Mouse (Mus musculus): ENCODE results near the gene Sirt2. TPM values are rescaled to one million over a fixed set of nuclear protein-coding genes. Genes with fewer than 3 reads are reported as not detected.
A peak's percentile ranks its signal among the peaks of the same experiment; 100 is the strongest.

The Sirt2 gene
- polyA plus RNA-seq (2015; fragmentation: Nextera tagmentation; extraction: Ambion mirVana), result 25.1 and 28.4 TPM in 2 replicates

DNA sequence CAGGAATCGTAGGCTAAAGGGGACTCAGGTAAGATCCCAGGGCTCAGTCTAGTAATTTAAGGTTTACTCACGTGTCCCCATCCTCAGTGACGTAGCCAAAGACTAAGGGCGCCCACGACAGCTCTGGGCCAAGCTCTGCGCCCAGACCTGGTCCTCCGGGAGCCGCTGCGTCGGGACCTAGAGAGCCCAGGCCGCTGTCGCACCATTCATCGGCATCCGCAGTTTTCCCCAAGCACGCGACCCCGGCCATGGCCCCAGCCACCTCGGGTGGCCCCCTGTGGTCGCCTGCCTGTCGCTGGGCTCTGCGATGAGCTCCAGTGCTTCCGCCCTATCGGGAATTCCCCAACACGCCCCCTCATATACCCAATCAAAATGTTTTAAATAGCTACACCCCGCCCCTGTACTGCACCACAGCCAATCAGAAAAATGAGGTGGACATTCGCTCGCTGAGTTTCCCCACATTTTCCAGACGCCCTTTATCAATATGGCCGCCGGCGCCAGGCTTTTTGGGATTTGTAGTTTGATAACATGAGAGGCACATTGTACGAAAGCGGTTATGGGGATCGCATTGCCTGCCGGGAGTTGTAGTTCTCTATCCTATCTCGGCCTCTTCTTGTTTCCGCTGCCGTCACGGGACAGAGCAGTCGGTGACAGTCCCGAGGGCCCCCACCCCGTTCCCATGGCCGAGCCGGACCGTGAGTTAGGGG is at the start of gene Sirt2:
Gene Sirt2, plus strand, starts transcription at position 563 of the 707 bp plus-strand sequence.
- Histone ChIP-seq H3K9ac (peak within 1 kb of the TSS; percentile 80), H3K27me3 (no peaks in the 10 kb centered on the region), H3K36me3 (peaks cover 20% of the 10 kb centered on the region), H3K4me2 (peak within 1 kb of the TSS; percentile 74), H3K4me1 (replicated peaks) (peaks cover 59% of the 10 kb centered on the region), H3K4me3 (replicated peaks) (peak within 1 kb of the TSS; percentile 78), H3K27ac (0 out of 2 replicates have a peak within 1 kb of the TSS, but pooled peaks have one; percentile 13), H3K9me3 (replicated peaks) (no peaks in the 10 kb centered on the region)
- ATAC-seq (ENCODE audit: low read depth), result peak; percentile 95
- WGBS (ENCODE audit: insufficient replicate concordance), result under 1% methylated on average over 45 of the region's 45 CpGs
- peak; percentile 98 for DNase-seq

DNA sequence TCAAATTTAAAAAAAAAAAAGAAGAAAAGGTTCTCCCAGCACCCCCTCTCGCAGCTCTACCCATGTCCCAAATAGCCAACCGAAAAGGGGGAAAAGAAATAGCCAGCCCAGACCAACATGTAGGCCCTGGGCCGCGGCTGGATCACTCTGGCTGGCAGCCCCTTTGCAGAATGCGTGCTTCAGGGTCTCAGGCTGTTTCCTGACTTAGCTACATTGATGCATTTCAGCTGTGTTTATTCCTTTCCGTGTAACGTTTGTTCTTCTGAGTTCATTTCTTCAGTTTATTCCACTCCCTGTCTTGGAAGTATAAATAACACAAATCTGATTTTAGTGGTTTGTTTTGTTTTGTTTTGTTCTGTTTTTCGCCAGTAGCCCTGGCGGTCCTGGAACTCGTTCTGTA is 48.8 kb upstream of the Sirt2 start:
- WGBS (ENCODE audit: insufficient replicate concordance), result 71% methylated on average over 10 of the region's 10 CpGs

DNA sequence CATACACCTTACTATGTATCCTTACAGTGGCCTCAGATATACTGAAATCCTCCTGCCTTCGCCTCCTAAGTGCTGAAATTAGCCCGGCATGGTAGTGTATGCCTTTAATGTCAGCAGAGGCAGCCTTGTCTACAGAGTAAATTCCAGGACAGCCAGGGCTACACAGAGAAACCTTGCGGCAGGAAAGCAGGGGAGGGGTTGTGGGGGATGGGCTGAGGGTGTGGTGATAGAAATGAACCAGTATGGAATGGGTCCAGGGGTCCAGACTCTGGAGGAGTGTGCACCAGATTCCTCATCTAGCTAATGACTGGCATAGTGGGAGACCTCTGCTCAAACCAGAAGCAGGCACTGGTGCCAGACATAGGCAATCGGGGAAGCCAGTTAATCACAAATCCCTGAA is 47.4 kb upstream of the Sirt2 start:
- DNase-seq (no peak), ATAC-seq (ENCODE audit: low read depth) (no peak)
- H3K9ac ChIP-seq, result no peak overlapping the region
- no peaks in the 10 kb centered on the region for H3K9me3 ChIP-seq (replicated peaks)
- H3K4me1 ChIP-seq (replicated peaks), result peaks cover 8% of the 10 kb centered on the region; the same call in 1 of the 2 replicates
- no peak overlapping the region for H3K4me3 ChIP-seq (replicated peaks)
- H3K4me2 ChIP-seq, result no peak overlapping the region
- H3K27me3 ChIP-seq, result peaks cover 13% of the 10 kb centered on the region; the same call in 1 of the 2 replicates
- no peak overlapping the region for H3K27ac ChIP-seq
- H3K36me3 ChIP-seq, result no peaks in the 10 kb centered on the region
- 49% methylated on average over 4 of the region's 4 CpGs for WGBS (ENCODE audit: insufficient replicate concordance)

More for the DNA sequence above, 48.8 kb upstream of the Sirt2 start:
- Histone ChIP-seq H3K27me3 (peaks cover 13% of the 10 kb centered on the region; the same call in 1 of the 2 replicates), H3K4me3 (replicated peaks) (no peak overlapping the region), H3K4me1 (replicated peaks) (peaks cover 8% of the 10 kb centered on the region; the same call in 1 of the 2 replicates), H3K4me2 (no peak overlapping the region), H3K9me3 (replicated peaks) (no peaks in the 10 kb centered on the region), H3K27ac (no peak overlapping the region), H3K9ac (no peak overlapping the region), H3K36me3 (no peaks in the 10 kb centered on the region)
- DNase-seq, result no peak
- no peak for ATAC-seq (ENCODE audit: low read depth)

DNA sequence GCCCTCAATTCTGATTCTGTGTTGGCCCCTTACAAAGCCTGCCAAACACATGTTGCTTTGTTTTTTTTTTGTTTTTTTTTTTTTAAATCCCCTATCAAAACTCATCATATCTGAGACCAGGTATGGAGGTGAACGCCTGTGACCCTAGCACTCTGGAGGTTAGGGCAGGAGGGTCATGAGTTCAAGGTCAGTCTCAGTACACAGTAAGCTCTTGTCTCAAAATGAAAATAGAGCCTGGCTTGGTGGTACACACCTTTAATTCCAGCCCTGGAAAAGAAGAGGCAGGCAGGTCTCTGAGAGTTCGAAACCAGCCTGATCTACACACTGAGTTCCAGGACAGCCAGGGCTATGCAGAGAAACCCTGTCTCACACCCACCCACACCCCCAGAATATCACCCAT is 46.9 kb upstream of the Sirt2 start:
- no peak overlapping the region for H3K4me3 ChIP-seq (replicated peaks)
- no peaks in the 10 kb centered on the region for H3K36me3 ChIP-seq
- no peak overlapping the region for H3K9ac ChIP-seq
- no peak overlapping the region for H3K4me2 ChIP-seq
- no peak overlapping the region for H3K27ac ChIP-seq
- H3K9me3 ChIP-seq (replicated peaks), result no peaks in the 10 kb centered on the region
- ATAC-seq (ENCODE audit: low read depth) (no peak), DNase-seq (no peak)
- peaks cover 13% of the 10 kb centered on the region; the same call in 1 of the 2 replicates for H3K27me3 ChIP-seq
- WGBS (ENCODE audit: insufficient replicate concordance), result 58% methylated on average over 2 of the region's 2 CpGs
- peaks cover 8% of the 10 kb centered on the region; the same call in 1 of the 2 replicates for H3K4me1 ChIP-seq (replicated peaks)

DNA sequence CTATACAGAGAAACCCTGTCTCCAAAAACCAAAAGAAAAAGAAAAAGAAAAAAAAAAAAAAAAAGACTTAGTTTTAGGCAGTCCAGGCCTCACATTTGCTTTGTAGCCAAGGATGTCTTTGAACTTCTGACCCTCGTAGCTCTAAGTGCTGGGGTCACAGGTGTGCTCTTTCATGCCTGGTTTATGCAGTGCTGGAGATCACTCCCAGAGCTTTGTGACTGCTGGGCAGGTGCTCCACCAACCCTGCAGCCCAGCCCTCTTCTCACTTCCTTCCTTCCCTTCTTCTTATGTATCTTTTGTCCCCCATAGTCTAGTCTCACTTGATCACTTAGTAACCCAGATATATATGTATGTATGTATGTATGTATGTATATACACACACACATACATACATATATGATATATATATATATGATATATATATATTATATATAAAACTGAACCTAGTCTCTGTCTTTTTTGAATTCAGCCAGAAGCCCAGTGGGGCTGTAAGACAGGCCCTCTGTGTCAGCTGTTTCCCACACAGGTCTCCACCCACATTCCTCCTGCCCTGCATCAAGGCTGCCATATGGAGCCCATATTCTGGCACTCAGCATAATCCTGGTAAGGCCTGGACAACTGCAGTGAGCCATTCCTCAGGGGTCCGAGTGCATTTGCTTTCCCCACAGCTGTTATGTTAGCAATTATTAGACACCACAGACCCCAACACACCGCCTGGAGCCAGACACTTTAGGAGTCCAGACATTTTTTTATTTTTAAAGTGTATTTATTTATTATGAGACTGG is 45.6 kb upstream of the Sirt2 start:
- Histone ChIP-seq H3K9me3 (replicated peaks) (no peaks in the 10 kb centered on the region), H3K4me3 (replicated peaks) (no peak overlapping the region), H3K4me2 (no peak overlapping the region), H3K27me3 (peaks cover 10% of the 10 kb centered on the region; the same call in 1 of the 2 replicates), H3K9ac (no peak overlapping the region), H3K36me3 (no peaks in the 10 kb centered on the region), H3K27ac (no peak overlapping the region), H3K4me1 (replicated peaks) (peaks cover 8% of the 10 kb centered on the region; the same call in 1 of the 2 replicates)
- no peak for DNase-seq
- WGBS (ENCODE audit: insufficient replicate concordance), result 63% methylated on average over 3 of the region's 3 CpGs
- no peak for ATAC-seq (ENCODE audit: low read depth)

DNA sequence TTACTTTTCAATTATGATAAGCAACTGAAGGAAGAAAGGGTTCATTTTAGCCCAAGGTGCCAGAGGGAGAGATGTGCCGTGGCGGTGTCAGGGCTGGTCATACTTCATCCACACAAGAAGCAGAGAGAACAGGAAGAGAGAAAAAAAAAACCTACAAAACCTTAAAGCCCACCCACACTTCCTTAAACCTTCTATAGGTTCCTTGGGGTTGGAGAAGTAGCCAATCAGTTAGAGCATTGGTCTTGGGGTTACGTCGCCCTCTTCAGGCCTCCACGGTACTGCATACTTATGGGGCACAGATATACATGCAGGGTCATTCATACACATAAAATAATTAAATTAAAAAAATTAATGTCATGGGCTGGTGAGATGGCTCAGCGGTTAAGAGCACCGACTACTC is 44.5 kb upstream of the Sirt2 start:
- H3K9ac ChIP-seq, result no peak overlapping the region
- no peak overlapping the region for H3K4me2 ChIP-seq
- H3K27ac ChIP-seq, result no peak overlapping the region
- H3K4me3 ChIP-seq (replicated peaks), result no peak overlapping the region
- DNase-seq (no peak), ATAC-seq (ENCODE audit: low read depth) (no peak)
- 80% methylated on average over 7 of the region's 7 CpGs for WGBS (ENCODE audit: insufficient replicate concordance)
- H3K27me3 ChIP-seq, result 0 out of 2 replicates have a peak, but pooled peaks cover 3% of the 10 kb centered on the region
- H3K36me3 ChIP-seq, result no peaks in the 10 kb centered on the region
- H3K4me1 ChIP-seq (replicated peaks), result 0 out of 2 replicates have a peak, but pooled peaks cover 4% of the 10 kb centered on the region
- H3K9me3 ChIP-seq (replicated peaks), result no peaks in the 10 kb centered on the region

DNA sequence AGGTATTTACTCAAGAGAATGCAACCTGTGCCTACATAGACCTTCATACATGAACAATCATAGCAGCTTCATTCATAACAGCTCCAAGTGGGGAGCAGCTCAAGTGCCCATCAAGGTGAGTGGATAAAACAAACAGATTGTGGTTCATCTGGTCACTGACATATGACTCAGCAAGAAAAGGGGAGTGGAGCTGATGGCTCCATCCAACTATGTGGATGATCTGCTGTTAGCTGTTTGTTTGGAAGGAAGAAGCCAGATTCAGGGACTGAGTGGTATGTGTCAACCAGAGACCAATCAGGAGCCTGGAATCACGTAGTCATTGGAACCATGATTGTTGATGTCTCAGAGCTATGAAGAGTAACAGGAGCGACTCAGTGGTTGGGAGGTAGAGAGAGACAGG is 41.9 kb upstream of the Sirt2 start:
- Histone ChIP-seq H3K4me1 (replicated peaks) (no peaks in the 10 kb centered on the region), H3K9me3 (replicated peaks) (no peaks in the 10 kb centered on the region), H3K4me3 (replicated peaks) (no peak overlapping the region), H3K4me2 (no peak overlapping the region), H3K36me3 (no peaks in the 10 kb centered on the region), H3K27me3 (no peaks in the 10 kb centered on the region), H3K9ac (no peak overlapping the region), H3K27ac (no peak overlapping the region)
- WGBS (ENCODE audit: insufficient replicate concordance), result 73% methylated on average over 2 of the region's 2 CpGs
- DNase-seq (no peak), ATAC-seq (ENCODE audit: low read depth) (no peak)

DNA sequence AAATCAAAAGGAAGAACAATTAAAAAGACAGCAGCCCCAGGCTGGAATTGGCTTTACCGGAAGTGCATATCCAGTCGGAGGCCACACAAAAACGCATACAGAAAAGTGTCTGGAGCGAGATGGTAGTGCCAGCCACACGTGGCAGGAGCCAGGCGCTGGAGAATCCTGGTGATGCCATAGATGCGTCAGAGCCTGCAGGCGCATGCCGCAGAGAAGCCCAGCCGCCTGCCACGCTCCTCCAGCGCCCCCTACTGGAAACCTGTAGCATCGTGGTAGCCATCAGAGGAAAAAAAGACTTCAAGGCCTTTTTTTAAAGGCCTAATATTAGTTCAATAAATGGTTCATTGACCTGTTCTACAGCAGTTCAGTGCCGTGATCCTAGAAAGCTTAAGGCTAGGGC is 39.9 kb upstream of the Sirt2 start:
- no peak overlapping the region for H3K4me2 ChIP-seq
- H3K9ac ChIP-seq, result no peak overlapping the region
- 9% methylated on average over 14 of the region's 14 CpGs for WGBS (ENCODE audit: insufficient replicate concordance)
- no peak overlapping the region for H3K27ac ChIP-seq
- peaks cover 1% of the 10 kb centered on the region for H3K27me3 ChIP-seq
- DNase-seq (peak; percentile 32), ATAC-seq (ENCODE audit: low read depth) (no peak)
- 0 out of 2 replicates have a peak, but pooled peaks cover 4% of the 10 kb centered on the region for H3K9me3 ChIP-seq (replicated peaks)
- H3K4me1 ChIP-seq (replicated peaks), result no peaks in the 10 kb centered on the region
- no peaks in the 10 kb centered on the region for H3K36me3 ChIP-seq
- no peak overlapping the region for H3K4me3 ChIP-seq (replicated peaks)

DNA sequence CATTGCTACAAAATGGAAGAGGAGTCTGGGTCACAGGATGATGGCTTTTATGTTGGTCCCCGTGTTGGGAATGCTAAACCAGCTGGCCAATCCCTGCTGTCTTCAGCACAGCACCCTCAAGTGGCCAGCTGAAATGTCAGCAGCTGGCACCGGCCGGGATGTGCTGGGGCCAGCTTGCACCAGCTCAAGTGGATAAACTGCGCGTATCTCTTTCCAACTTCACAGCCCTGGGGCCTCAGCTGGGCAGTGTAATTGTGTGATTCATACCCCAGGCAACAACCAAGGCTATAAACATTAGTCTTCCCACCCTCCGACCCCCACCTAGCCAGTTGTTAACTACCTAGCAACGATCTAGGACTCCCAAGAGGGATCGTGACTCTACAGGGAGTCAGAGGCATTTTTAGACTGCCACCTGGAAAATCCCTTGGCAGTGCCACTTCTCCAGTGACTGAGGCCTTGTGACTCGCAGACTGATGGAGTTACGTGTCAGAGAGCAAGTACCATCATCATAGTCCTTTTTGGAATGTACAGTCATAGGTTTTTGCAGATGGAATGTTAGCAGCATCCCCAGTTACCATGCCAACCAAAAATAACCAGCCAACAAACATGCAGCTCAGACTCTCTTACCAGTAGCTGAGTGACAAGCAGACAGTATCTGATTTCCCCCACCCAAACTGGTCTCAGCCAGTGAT is 38.7 kb upstream of the Sirt2 start:
- H3K4me2 ChIP-seq, result no peak overlapping the region
- H3K27ac ChIP-seq, result no peak overlapping the region
- no peaks in the 10 kb centered on the region for H3K36me3 ChIP-seq
- no peak overlapping the region for H3K9ac ChIP-seq
- H3K9me3 ChIP-seq (replicated peaks), result 0 out of 2 replicates have a peak, but pooled peaks cover 4% of the 10 kb centered on the region
- ATAC-seq (ENCODE audit: low read depth) (no peak), DNase-seq (no peak)
- peaks cover 10% of the 10 kb centered on the region for H3K4me1 ChIP-seq (replicated peaks)
- H3K27me3 ChIP-seq, result peaks cover 12% of the 10 kb centered on the region
- no peak overlapping the region for H3K4me3 ChIP-seq (replicated peaks)
- WGBS (ENCODE audit: insufficient replicate concordance), result 56% methylated on average over 10 of the region's 10 CpGs

DNA sequence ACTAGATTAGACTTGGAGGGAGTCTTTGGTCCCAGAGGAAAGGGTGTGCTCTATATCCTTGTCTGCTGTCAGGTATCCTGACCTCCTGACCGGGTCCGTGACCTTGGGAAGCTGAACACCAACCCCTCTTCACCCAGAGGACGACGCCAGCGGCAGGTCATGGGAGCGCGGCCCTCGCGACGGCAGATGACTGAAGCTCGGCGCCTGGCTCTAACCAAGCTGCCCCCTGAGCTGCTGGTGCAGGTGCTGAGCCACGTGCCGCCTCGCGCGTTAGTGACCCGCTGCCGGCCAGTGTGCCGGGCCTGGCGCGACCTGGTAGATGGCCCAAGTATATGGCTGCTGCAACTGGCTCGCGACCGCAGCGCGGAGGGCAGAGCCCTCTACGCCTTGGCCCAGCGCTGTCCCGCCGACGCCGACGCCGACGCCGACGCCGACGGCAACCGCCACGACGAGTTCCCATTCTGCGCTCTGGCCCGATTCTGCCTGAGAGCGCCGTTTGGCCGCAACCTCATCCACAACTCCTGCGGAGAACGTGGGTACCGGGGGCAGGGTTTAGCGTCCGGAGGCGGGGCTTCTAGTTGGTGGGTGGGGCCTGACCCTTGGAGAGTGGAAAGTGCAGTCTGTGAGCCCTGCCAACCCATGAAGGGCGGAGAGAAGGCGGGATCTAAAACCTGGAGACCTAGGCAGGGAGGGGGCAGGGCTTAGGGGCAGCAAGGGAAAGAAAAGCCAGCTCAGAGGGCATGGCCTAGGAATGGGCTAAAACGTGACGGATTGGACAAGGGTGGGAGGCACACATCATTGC is 34.0 kb upstream of the Sirt2 start:
- DNase-seq (peak; percentile 84), ATAC-seq (ENCODE audit: low read depth) (peak; percentile 91)
- 5% methylated on average over 58 of the region's 58 CpGs for whole genome bisulfite sequencing (ENCODE audit: insufficient replicate concordance)
- peaks cover under 1% of the 10 kb centered on the region; the same call in 1 of the 2 replicates for H3K36me3 ChIP-seq
- peaks cover 19% of the 10 kb centered on the region for H3K4me1 ChIP-seq (replicated peaks)
- H3K4me3 ChIP-seq (replicated peaks), result peak overlapping the region; percentile 59
- H3K4me2 ChIP-seq, result peak overlapping the region; percentile 85
- no peak overlapping the region for H3K27ac ChIP-seq
- peak overlapping the region; percentile 51 for H3K9ac ChIP-seq
- H3K9me3 ChIP-seq (replicated peaks), result 0 out of 2 replicates have a peak, but pooled peaks cover 4% of the 10 kb centered on the region
- H3K27me3 ChIP-seq, result peaks cover 12% of the 10 kb centered on the region
